Mouse (Mus musculus): Measurements from ENCODE around the gene Zfp507. TPM values are rescaled to one million over a fixed set of nuclear protein-coding genes. Genes with fewer than 3 reads are reported as not detected.

Gene Zfp507
- polyA plus RNA-seq, 1 experiment from 2014 or later = 18.5 TPM

DNA sequence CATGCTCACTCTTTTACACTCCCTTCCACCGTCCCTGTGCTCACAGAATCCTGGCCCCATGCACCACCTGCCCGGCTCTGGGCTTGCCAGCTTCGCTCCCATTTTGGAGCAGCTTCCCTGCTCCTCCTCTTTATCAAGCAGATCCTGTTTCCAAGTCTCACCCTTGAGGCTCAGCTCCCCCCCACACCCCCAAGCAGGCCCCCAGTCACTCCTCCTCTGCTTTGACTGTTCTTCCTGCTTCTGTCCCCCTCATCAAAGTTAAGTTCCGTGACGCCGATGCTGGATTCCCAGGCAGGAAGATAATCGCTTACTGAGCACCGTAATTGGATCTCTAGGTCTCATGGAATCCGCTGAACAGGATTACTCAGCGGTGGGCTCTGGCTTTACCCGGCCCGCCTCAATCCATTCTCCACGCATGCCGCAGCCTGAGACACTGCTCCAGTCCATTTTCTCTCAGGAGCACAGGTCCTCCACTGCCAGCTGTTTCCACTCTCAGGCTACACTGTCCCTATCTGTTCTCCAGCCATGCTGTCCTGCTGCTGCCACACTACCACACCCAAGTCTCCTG lies 55.3 kb downstream of the Zfp507 start:
- H3K27ac ChIP-seq = no peak overlapping the region
- peak; percentile 70; the same call in 1 of the 2 replicates for ATAC-seq (ENCODE audit: insufficient number of reproducible peaks, low FRiP score, low TSS enrichment, low read depth)
- H3K36me3 ChIP-seq = peaks cover 70% of the 10 kb centered on the region
- 83% methylated on average over 14 of the region's 14 CpGs for WGBS
- no peaks in the 10 kb centered on the region for H3K4me1 ChIP-seq
- no peak overlapping the region for H3K4me3 ChIP-seq
- no peak overlapping the region for H3K4me2 ChIP-seq
- no peaks in the 10 kb centered on the region for H3K9me3 ChIP-seq
- no peaks in the 10 kb centered on the region for H3K27me3 ChIP-seq
- H3K9ac ChIP-seq = no peak overlapping the region

DNA sequence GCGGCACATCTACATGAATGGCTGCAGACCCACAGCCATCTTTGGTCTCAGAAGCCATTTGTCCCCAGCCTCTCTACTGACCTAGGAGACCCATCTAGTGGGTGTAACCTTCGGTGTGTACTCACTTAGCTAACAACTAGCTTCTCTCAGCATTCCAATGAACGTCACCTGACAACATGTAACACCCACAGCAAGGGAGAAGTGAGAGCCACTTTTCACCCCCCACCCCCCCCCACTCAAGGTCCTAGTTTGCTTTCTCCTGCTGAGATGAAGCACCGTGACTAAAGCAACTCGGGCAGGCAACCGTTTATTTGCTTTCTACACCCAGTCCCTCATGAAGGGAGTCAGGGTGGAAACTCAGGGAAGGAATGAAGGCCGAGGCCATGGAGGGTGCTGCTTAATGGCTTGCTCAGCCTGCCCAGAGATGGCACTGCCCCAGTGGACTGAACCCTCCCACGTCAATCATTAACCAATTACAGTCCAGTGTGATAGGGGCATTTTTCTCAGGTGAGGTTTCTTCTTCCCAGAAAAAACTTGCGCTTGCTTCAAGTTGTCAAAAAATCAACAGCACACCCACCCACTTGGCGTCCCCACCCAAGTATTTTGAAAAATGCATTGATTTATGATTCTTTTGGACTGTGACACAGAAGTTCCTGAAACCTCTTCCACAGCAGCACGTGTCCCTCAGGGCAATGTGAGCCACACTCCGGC lies 56.0 kb downstream of the Zfp507 start:
- no peak overlapping the region for H3K4me3 ChIP-seq
- 88% methylated on average over 12 of the region's 12 CpGs for WGBS
- no peak for ATAC-seq (ENCODE audit: insufficient number of reproducible peaks, low FRiP score, low TSS enrichment, low read depth)
- no peaks in the 10 kb centered on the region for H3K27me3 ChIP-seq
- H3K9ac ChIP-seq = no peak overlapping the region
- no peak overlapping the region for H3K4me2 ChIP-seq
- H3K4me1 ChIP-seq = no peaks in the 10 kb centered on the region
- H3K36me3 ChIP-seq = peaks cover 70% of the 10 kb centered on the region
- no peaks in the 10 kb centered on the region for H3K9me3 ChIP-seq
- no peak overlapping the region for H3K27ac ChIP-seq

DNA sequence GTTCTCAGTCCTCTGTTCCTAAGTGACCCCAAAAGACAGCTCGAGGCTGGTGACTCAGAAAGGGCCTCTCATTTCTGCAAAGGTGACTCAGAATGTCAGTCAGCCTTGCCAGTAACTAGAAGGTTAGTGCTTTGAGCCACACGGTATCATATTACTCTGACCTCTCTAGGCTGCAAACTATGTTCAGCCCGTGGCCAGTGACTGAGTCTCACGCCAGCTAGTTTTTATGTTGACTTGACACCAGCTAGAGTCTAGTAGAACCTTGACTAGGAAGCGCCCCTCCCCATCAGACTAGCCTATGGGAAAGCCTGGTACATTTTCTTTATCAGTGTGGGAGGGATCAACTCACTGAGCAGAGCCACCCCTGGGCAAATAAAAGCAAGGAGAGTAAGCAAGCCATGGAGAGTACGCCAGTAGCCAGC lies 57.5 kb downstream of the Zfp507 start:
- Histone ChIP-seq H3K9me3 (no peaks in the 10 kb centered on the region), H3K4me2 (no peak overlapping the region), H3K27me3 (no peaks in the 10 kb centered on the region), H3K4me3 (no peak overlapping the region), H3K4me1 (no peaks in the 10 kb centered on the region), H3K9ac (no peak overlapping the region), H3K36me3 (peaks cover 59% of the 10 kb centered on the region), H3K27ac (no peak overlapping the region)
- ATAC-seq (ENCODE audit: insufficient number of reproducible peaks, low FRiP score, low TSS enrichment, low read depth) = no peak
- WGBS = 70% methylated on average over 6 of the region's 6 CpGs

DNA sequence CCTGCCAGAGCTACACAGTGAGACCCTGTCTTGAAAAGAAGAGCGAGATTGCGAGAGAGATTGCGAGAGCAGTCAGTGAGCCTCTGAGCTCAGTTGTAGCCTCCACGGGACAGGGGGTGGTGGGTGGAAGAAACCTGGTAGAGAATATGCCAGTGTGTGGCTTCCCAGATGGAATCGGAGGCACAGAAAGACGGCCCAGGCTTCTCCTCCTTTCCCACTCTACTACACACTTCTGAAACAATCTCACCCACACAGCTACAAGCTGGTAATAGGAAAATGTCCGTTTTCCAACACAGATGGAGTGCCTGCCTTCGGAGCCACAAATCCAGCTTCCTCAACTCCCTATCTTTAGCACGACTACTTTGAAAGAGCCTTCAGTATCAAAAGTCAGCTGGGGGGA lies 58.0 kb downstream of the Zfp507 start:
- Histone ChIP-seq H3K27ac (no peak overlapping the region), H3K27me3 (no peaks in the 10 kb centered on the region), H3K9ac (no peak overlapping the region), H3K4me2 (no peak overlapping the region), H3K9me3 (no peaks in the 10 kb centered on the region), H3K4me3 (no peak overlapping the region), H3K4me1 (no peaks in the 10 kb centered on the region), H3K36me3 (peaks cover 57% of the 10 kb centered on the region)
- no peak for ATAC-seq (ENCODE audit: insufficient number of reproducible peaks, low FRiP score, low TSS enrichment, low read depth)
- 88% methylated on average over 9 of the region's 9 CpGs for WGBS

DNA sequence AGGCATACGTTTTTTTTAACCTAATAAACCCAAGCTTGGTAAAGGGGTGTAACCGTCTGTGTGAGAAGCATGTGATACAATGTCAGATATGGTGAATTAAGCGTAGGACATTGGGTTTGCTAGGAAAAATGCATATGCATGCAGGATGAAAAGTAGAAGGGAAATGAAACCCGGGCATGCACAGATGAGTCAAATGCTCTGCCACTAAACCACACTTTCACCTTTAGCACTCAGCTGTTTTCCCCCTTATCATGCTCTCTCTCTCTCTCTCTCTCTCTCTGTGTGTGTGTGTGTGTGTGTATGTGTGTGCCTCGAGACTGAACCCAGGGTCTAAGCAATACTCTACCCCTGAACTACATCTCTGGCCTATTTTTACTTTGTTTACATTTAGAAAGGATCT lies 60.5 kb downstream of the Zfp507 start:
- no peak overlapping the region for H3K9ac ChIP-seq
- H3K27me3 ChIP-seq = no peaks in the 10 kb centered on the region
- ATAC-seq (ENCODE audit: insufficient number of reproducible peaks, low FRiP score, low TSS enrichment, low read depth) = no peak
- H3K4me1 ChIP-seq = no peaks in the 10 kb centered on the region
- H3K9me3 ChIP-seq = no peaks in the 10 kb centered on the region
- H3K4me2 ChIP-seq = no peak overlapping the region
- H3K27ac ChIP-seq = no peak overlapping the region
- H3K36me3 ChIP-seq = peaks cover 37% of the 10 kb centered on the region
- H3K4me3 ChIP-seq = no peak overlapping the region
- 72% methylated on average over 5 of the region's 5 CpGs for WGBS

DNA sequence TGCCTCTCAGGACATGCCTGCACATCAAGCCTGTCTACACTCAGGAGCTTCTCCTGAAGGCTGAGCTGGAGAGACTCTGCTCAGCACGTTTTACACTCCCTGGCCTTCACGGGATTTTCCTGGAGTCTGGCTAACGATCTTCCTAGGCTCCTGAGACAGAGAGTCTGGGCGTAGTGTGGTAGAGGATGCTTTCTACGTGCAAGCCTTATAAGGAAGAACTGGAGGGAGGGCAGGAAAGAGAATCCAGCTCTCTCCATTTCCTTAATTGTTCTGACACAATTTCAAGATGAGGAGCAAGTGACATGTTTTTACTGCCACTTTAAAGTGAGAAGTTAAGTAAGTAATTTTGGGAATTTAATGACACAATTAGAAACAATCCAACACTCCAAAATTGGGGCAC lies 60.9 kb downstream of the Zfp507 start:
- Histone ChIP-seq H3K9ac (no peak overlapping the region), H3K4me1 (no peaks in the 10 kb centered on the region), H3K9me3 (no peaks in the 10 kb centered on the region), H3K27me3 (no peaks in the 10 kb centered on the region), H3K36me3 (peaks cover 34% of the 10 kb centered on the region), H3K27ac (no peak overlapping the region), H3K4me3 (no peak overlapping the region), H3K4me2 (no peak overlapping the region)
- WGBS = 66% methylated on average over 5 of the region's 5 CpGs
- ATAC-seq (ENCODE audit: insufficient number of reproducible peaks, low FRiP score, low TSS enrichment, low read depth) = no peak

DNA sequence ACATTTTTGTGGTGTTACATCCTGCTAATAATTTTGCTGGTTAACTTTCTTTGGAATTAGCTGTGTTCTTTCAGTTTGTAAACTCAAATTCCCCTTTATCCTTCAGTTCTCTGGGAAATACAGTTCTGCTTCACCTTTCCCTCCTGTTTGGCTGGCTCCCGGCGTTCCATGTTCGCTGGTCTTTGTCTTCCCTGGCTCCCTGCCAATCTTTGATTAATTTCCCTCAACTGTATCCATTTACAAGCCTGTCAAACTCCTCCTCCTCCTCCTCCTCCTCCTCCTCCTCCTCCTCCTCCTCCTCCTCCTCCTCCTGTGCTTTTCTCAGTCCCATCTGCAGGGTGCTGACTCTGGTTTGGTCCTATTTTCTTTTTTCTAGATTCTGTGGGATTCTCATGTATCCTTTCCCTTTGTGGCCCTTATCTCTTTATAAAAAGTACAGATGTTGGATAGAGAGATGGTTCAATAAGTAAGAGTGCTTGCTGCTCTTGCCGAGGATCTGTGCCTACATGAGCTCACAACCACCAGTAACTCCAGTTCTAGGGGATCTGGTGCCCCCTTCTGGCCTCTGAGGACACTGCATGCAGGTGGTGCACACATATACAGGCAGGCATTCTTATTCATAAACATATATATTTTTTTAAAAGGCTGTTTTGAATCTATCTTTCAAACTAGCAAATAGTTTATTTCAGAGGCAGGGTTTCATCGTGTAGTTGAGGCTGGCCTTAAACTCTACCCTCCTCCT lies 62.1 kb downstream of the Zfp507 start:
- no peak overlapping the region for H3K9ac ChIP-seq
- H3K27ac ChIP-seq = no peak overlapping the region
- H3K4me2 ChIP-seq = no peak overlapping the region
- ATAC-seq (ENCODE audit: insufficient number of reproducible peaks, low FRiP score, low TSS enrichment, low read depth) = no peak
- no peaks in the 10 kb centered on the region for H3K4me1 ChIP-seq
- no peaks in the 10 kb centered on the region for H3K27me3 ChIP-seq
- H3K36me3 ChIP-seq = peaks cover 24% of the 10 kb centered on the region
- 73% methylated on average over 5 of the region's 5 CpGs for WGBS
- H3K4me3 ChIP-seq = no peak overlapping the region
- H3K9me3 ChIP-seq = no peaks in the 10 kb centered on the region

DNA sequence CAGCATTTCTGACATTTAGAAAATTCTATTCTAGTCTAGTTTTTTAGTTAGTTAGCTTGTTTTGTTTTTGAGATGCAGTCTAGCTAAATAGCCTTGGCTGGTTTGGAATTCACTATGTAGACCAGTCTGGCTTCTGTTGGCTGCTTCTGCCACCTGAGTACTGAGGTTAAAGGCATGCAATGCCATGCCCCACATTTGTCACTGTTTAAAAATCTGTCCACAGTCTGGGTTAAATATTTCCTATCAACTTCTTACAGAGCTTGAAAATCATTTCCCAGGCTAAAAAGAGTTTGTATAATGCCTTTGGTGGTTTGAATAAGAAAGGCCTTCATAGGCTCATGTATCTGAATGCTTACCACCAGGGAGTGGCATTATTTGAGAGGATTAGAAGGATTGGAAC lies 63.9 kb downstream of the Zfp507 start:
- no peaks in the 10 kb centered on the region for H3K27me3 ChIP-seq
- H3K4me2 ChIP-seq = no peak overlapping the region
- ATAC-seq (ENCODE audit: insufficient number of reproducible peaks, low FRiP score, low TSS enrichment, low read depth) = no peak
- no peak overlapping the region for H3K27ac ChIP-seq
- H3K9ac ChIP-seq = no peak overlapping the region
- no peaks in the 10 kb centered on the region for H3K9me3 ChIP-seq
- H3K36me3 ChIP-seq = peaks cover 27% of the 10 kb centered on the region
- H3K4me3 ChIP-seq = no peak overlapping the region
- peaks cover under 1% of the 10 kb centered on the region; the same call in 1 of the 2 replicates for H3K4me1 ChIP-seq

DNA sequence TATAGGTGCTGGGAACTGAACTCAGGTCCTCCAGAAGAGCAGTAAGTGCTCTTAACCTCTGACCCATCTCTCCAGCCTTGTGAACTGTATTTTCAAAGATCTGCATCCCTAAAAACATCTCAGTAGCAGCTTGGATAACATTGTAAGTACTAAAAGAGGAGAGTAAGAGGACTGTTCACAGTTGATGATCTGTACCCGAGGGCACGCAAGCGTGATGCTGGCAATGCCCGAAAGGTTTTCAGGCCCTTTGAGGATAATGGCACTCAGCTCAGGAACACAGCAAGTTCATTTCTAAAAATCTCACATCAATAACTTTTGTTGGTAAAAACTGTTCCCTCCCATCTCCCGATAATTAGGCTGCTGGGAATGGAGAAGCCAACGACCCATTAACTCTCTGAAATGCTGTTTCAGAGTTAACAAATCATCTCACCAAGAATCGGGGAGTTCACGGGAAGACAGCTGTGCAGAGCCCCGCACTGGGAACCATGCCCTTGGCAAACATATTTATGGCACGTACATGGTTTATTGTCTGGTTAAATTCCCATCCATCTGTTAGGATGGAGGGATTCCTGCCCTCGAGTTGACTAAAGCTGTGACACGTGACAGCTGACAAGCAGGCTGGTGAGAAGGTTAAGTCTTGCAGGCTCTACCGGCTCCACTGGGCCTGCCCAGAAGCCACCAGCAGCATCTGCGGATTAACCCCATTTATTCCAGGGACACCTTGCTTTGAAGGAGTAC lies 69.3 kb downstream of the Zfp507 start:
- Histone ChIP-seq H3K36me3 (peaks cover 20% of the 10 kb centered on the region), H3K9me3 (no peaks in the 10 kb centered on the region), H3K4me1 (peaks cover 4% of the 10 kb centered on the region; the same call in 1 of the 2 replicates), H3K9ac (no peak overlapping the region), H3K4me2 (no peak overlapping the region), H3K27me3 (no peaks in the 10 kb centered on the region), H3K4me3 (no peak overlapping the region), H3K27ac (no peak overlapping the region)
- 0 out of 2 replicates have a peak, but pooled peaks have one; percentile 56 for ATAC-seq (ENCODE audit: insufficient number of reproducible peaks, low FRiP score, low TSS enrichment, low read depth)
- WGBS = 46% methylated on average over 14 of the region's 14 CpGs

DNA sequence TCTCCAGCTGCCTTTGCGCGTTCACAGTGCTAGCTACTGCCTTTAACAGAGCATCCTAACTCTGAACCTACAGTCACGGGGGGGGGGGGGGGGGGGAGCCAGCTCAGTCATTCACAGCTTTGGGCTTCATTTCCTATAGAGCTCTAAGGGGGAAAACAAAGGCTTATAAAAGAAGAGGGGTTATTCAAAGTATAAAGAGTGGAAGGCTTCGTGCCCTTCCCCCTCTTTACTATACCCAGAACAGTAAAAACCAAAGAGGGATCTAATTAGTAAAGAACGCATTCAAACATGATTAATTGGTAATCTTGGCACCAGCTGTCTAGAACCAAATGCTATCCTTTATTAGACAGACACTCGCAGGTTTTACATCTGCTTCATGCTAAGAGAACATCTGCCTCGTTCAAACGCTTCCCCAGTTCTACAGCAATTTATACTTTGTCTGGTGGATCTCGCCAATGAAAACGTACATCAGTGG lies 70.2 kb downstream of the Zfp507 start:
- WGBS = 65% methylated on average over 10 of the region's 10 CpGs
- no peak for ATAC-seq (ENCODE audit: insufficient number of reproducible peaks, low FRiP score, low TSS enrichment, low read depth)
- peaks cover 22% of the 10 kb centered on the region for H3K36me3 ChIP-seq

DNA sequence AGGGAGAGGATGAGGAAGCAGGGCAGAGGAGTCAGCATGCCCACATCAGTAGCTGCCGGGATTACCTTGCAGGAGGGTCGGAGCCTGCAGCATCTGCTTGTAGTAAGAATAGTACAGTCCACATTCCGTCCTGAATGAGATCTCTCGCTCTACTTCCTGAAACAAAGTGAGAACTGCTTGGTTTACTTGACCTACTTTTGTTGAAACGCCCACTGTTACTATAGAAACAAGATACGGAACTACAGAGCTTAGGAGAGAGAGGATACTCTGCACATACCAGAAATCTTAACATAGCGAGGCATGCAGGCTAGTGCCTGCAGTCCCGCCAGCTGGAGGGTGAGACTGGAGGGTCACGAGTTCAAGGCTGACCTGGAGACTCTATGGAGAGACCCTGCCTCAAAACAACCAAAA lies 73.2 kb downstream of the Zfp507 start:
- Histone ChIP-seq H3K36me3 (peaks cover 29% of the 10 kb centered on the region), H3K9me3 (no peaks in the 10 kb centered on the region), H3K4me2 (no peak overlapping the region), H3K27ac (no peak overlapping the region), H3K4me3 (no peak overlapping the region), H3K4me1 (peaks cover 4% of the 10 kb centered on the region; the same call in 1 of the 2 replicates), H3K9ac (no peak overlapping the region), H3K27me3 (no peaks in the 10 kb centered on the region)
- ATAC-seq (ENCODE audit: insufficient number of reproducible peaks, low FRiP score, low TSS enrichment, low read depth) = no peak
- WGBS = 84% methylated on average over 9 of the region's 9 CpGs

More for the DNA sequence above, 70.2 kb downstream of the Zfp507 start:
- Histone ChIP-seq H3K4me3 (no peak overlapping the region), H3K9me3 (no peaks in the 10 kb centered on the region), H3K4me1 (peaks cover 4% of the 10 kb centered on the region; the same call in 1 of the 2 replicates), H3K27me3 (no peaks in the 10 kb centered on the region), H3K4me2 (no peak overlapping the region), H3K27ac (no peak overlapping the region), H3K9ac (no peak overlapping the region)

Data from limb, embryonic 15.5 days (tissue).